Mouse (Mus musculus) naive thymus-derived CD4-positive, alpha-beta T cell, adult 2 months (primary cell): ENCODE results near the gene Necab2.

ENCODE experiments used
- DNase-seq: peaks from one replicate; pipeline ENCODE4 v3.0.0-alpha.2; 2011; ENCODE audit warnings: low read depth

Necab2 gene

GRCm38 (mm10) chr8:119428350-119428740, 18.2 kb upstream of the Necab2 start:
- no peak for DNase-seq

GRCm38 (mm10) chr8:119428766-119429327, 17.7 kb upstream of the Necab2 start:
- no peak for DNase-seq

- no peak for DNase-seq
These were observed 17.0 kb upstream of the Necab2 start for GRCm38 (mm10) chr8:119429552-119429951.

- DNase-seq = no peak
These were observed 16.3 kb upstream of the Necab2 start for GRCm38 (mm10) chr8:119430250-119430649.

GRCm38 (mm10) chr8:119430690-119431089, 15.8 kb upstream of the Necab2 start:
- no peak for DNase-seq

GRCm38 (mm10) chr8:119432372-119432771, 14.1 kb upstream of the Necab2 start:
- DNase-seq = no peak

- no peak for DNase-seq
These were observed 12.8 kb upstream of the Necab2 start, which contains the start of gene Osgin1 for GRCm38 (mm10) chr8:119433582-119434174. TSS of gene Osgin1 (plus strand) at chr8:119434124.

- no peak for DNase-seq
These were observed 11.9 kb upstream of the Necab2 start for GRCm38 (mm10) chr8:119434569-119434968.

- no peak for DNase-seq
These were observed 11.0 kb upstream of the Necab2 start for GRCm38 (mm10) chr8:119435527-119435926.

GRCm38 (mm10) chr8:119436331-119436730, 10.2 kb upstream of the Necab2 start:
- peak; percentile 8 for DNase-seq

- DNase-seq = peak; percentile 19
These were observed 9.6 kb upstream of the Necab2 start for GRCm38 (mm10) chr8:119436933-119437332.

GRCm38 (mm10) chr8:119437506-119437905, 9.0 kb upstream of the Necab2 start:
- DNase-seq = peak; percentile 7

GRCm38 (mm10) chr8:119438876-119439275, 7.6 kb upstream of the Necab2 start:
- DNase-seq = peak; percentile 1

GRCm38 (mm10) chr8:119439424-119439823, 7.1 kb upstream of the Necab2 start:
- DNase-seq = no peak

- peak; percentile 10 for DNase-seq
These were observed 6.6 kb upstream of the Necab2 start for GRCm38 (mm10) chr8:119439893-119440249.

- peak; percentile 81 for DNase-seq
These were observed 6.1 kb upstream of the Necab2 start for GRCm38 (mm10) chr8:119440250-119440951.

GRCm38 (mm10) chr8:119440952-119441270, 5.6 kb upstream of the Necab2 start:
- DNase-seq = no peak

- no peak for DNase-seq
These were observed 4.5 kb upstream of the Necab2 start for GRCm38 (mm10) chr8:119442013-119442412.

- DNase-seq = peak; percentile 5
These were observed 3.5 kb upstream of the Necab2 start for GRCm38 (mm10) chr8:119442970-119443369.

- no peak for DNase-seq
These were observed 666 bp downstream of the Necab2 start for GRCm38 (mm10) chr8:119446990-119447780.

- no peak for DNase-seq
These were observed 1.3 kb downstream of the Necab2 start for GRCm38 (mm10) chr8:119447781-119448170.

GRCm38 (mm10) chr8:119449627-119450026, 3.1 kb downstream of the Necab2 start:
- no peak for DNase-seq

GRCm38 (mm10) chr8:119451131-119451530, 4.6 kb downstream of the Necab2 start:
- DNase-seq = no peak
